In the genomic region with DNA sequence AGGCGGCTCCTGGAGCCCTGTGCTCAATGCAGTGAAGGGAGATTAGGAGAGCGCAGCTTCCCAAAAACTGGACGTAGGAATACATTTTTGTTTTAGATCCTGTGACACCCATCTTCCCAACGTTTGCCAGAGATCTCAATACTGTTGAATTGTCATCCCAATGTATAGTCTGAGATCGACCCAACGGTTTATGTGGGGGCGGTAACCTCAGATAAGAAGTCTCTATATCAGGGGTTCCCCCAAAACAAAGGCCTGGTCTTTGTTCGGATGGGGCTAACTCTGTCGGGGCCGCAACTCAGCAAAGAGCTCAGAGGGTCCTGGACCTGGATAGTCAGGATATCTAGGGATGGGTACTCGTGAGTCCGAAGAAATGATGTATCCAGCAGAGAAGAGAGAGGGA, we compare ENCODE assay signal across 51 mouse cellular contexts. TPM values are rescaled to one million over a fixed set of nuclear protein-coding genes. Genes with fewer than 3 reads are reported as not detected.
"Had no signal": no experiment of that assay in that cellular context is flagged by ENCODE, and none has a peak within 500 bp of the region (broad histone marks: within the 10 kb centered on the region; RNA-seq: fewer than 3 reads in every experiment).

No protein-coding gene starts in this region.

- H3K4me3 ChIP-seq: heart, embryonic 10.5 days; heart, embryonic 12.5 days; heart, embryonic 15.5 days; hindbrain, embryonic 10.5 days; hindbrain, embryonic 13.5 days; hindbrain, embryonic 15.5 days; intestine, embryonic 15.5 days; kidney, embryonic 15.5 days; layer of hippocampus, adult 2 months; left cerebral cortex, adult 2 months had no signal

- H3K4me2 ChIP-seq: heart, embryonic 11.5 days; heart, embryonic 12.5 days; heart, embryonic 13.5 days; heart, embryonic 15.5 days; hindbrain, embryonic 13.5 days; hindbrain, embryonic 14.5 days; hindbrain, embryonic 15.5 days; intestine, embryonic 15.5 days; kidney, embryonic 15.5 days had no signal

- H3K27ac ChIP-seq: heart, embryonic 10.5 days; heart, embryonic 13.5 days; heart, embryonic 15.5 days; hindbrain, embryonic 10.5 days; hindbrain, embryonic 13.5 days; hindbrain, embryonic 14.5 days; hindbrain, embryonic 15.5 days; hindbrain, postnatal 0 days; intestine, embryonic 15.5 days; kidney, embryonic 15.5 days; kidney, postnatal 0 days; layer of hippocampus, adult 2 months; left cerebral cortex, adult 2 months had no signal

- DNase-seq: heart, postnatal 10 days; heart, postnatal 14 days; heart, postnatal 36 days; heart, postnatal 4 days; kidney, adult 11 months; kidney, adult 18-20 months; kidney, adult 2 months; kidney, adult 8-10 months; kidney, adult 9 months; kidney, postnatal 10 days; kidney, postnatal 14 days; kidney, postnatal 25 days; kidney, postnatal 36 days; kidney, postnatal 4 days; layer of hippocampus, adult 9-11 months; layer of hippocampus, postnatal 36 days had no signal

- H3K4me1 ChIP-seq: heart, embryonic 12.5 days; hindbrain, embryonic 10.5 days; hindbrain, embryonic 13.5 days; hindbrain, embryonic 15.5 days; intestine, embryonic 15.5 days had no signal

- H3K9me3 ChIP-seq: heart, embryonic 10.5 days; heart, embryonic 12.5 days; heart, embryonic 13.5 days; heart, embryonic 15.5 days; hindbrain, embryonic 10.5 days; hindbrain, embryonic 13.5 days; hindbrain, embryonic 15.5 days; intestine, embryonic 15.5 days; kidney, embryonic 15.5 days had no signal

- ATAC-seq: hindbrain, postnatal 0 days; inflammation-experienced regulatory T-cells, adult 6 months; intestine, embryonic 15.5 days; intestine, embryonic 16.5 days; intestine, postnatal 0 days had no signal

- H3K9ac ChIP-seq: heart, embryonic 12.5 days; heart, embryonic 13.5 days; heart, embryonic 15.5 days; hindbrain, embryonic 13.5 days; hindbrain, embryonic 14.5 days; hindbrain, embryonic 15.5 days; intestine, embryonic 15.5 days; kidney, embryonic 15.5 days had no signal

- H3K36me3 ChIP-seq: heart, embryonic 10.5 days; heart, embryonic 12.5 days; heart, embryonic 13.5 days; heart, embryonic 15.5 days; hindbrain, embryonic 10.5 days; hindbrain, embryonic 13.5 days; hindbrain, embryonic 15.5 days; intestine, embryonic 15.5 days; kidney, embryonic 15.5 days had no signal

RNA-seq across cellular contexts. Expression of gene Cd207, which starts 15.3 kb away (rescaled TPM):
- total RNA-seq: hematopoietic stem cell, adult 5-6 weeks; hindbrain, postnatal 0 days; layer of hippocampus, adult 18-20 months; layer of hippocampus, adult 2 months; layer of hippocampus, adult 8-10 months; layer of hippocampus, postnatal 10 days; layer of hippocampus, postnatal 14 days; layer of hippocampus, postnatal 25 days; layer of hippocampus, postnatal 36 days; left cerebral cortex, adult 18-20 months; left cerebral cortex, adult 2 months had no signal
- polyA plus RNA-seq: heart, embryonic 10.5 days; heart, embryonic 11.5 days; heart, embryonic 12.5 days; hindbrain, embryonic 10.5 days; hindbrain, embryonic 13.5 days; hindbrain, embryonic 14.5 days; hindbrain, embryonic 15.5 days; hindbrain, embryonic 16.5 days; hindbrain, postnatal 0 days; inflammation-experienced regulatory T-cells, adult 6 months; intestine, embryonic 14.5 days; intestine, embryonic 15.5 days; intestine, embryonic 16.5 days; intestine, postnatal 0 days; kidney, embryonic 14.5 days; kidney, embryonic 15.5 days; kidney, embryonic 16.5 days; kidney, postnatal 0 days; large intestine, adult 2 months had no signal

RNA-seq across cellular contexts. Expression of gene Vax2, which starts 18.1 kb away (rescaled TPM):
- total RNA-seq: heart, postnatal 10 days; heart, postnatal 14 days; heart, postnatal 25 days; heart, postnatal 36 days; heart, postnatal 4 days; hematopoietic stem cell, adult 5-6 weeks; hindbrain, postnatal 0 days; layer of hippocampus, adult 18-20 months; layer of hippocampus, adult 2 months; layer of hippocampus, adult 8-10 months; layer of hippocampus, postnatal 10 days; layer of hippocampus, postnatal 14 days; layer of hippocampus, postnatal 25 days; layer of hippocampus, postnatal 36 days; left cerebral cortex, adult 18-20 months; left cerebral cortex, adult 2 months; left cerebral cortex, adult 8-10 months had no signal
- polyA plus RNA-seq: heart, embryonic 10.5 days; heart, embryonic 11.5 days; heart, embryonic 13.5 days; heart, embryonic 14.5 days; heart, embryonic 15.5 days; heart, embryonic 16.5 days; heart, postnatal 0 days; hindbrain, embryonic 13.5 days; hindbrain, embryonic 14.5 days; hindbrain, embryonic 15.5 days; hindbrain, embryonic 16.5 days; hindbrain, postnatal 0 days; intestine, embryonic 14.5 days; intestine, embryonic 15.5 days; intestine, embryonic 16.5 days; intestine, postnatal 0 days; kidney, adult 2 months; kidney, embryonic 14.5 days; kidney, embryonic 15.5 days; kidney, embryonic 16.5 days; kidney, postnatal 0 days; large intestine, adult 2 months had no signal

RNA-seq across cellular contexts. Expression of gene Clec4f, which starts 37.0 kb away (rescaled TPM):
- total RNA-seq: heart, postnatal 10 days; heart, postnatal 14 days; heart, postnatal 25 days; heart, postnatal 36 days; heart, postnatal 4 days; hematopoietic stem cell, adult 5-6 weeks; layer of hippocampus, adult 18-20 months; layer of hippocampus, adult 2 months; layer of hippocampus, adult 8-10 months; layer of hippocampus, postnatal 10 days; layer of hippocampus, postnatal 14 days; layer of hippocampus, postnatal 25 days; layer of hippocampus, postnatal 36 days; left cerebral cortex, adult 18-20 months; left cerebral cortex, adult 2 months; left cerebral cortex, adult 8-10 months had no signal
- polyA plus RNA-seq: heart, embryonic 10.5 days; hindbrain, embryonic 10.5 days; hindbrain, embryonic 13.5 days; hindbrain, embryonic 14.5 days; hindbrain, embryonic 15.5 days; hindbrain, embryonic 16.5 days; hindbrain, postnatal 0 days; inflammation-experienced regulatory T-cells, adult 6 months; intestine, embryonic 14.5 days; kidney, adult 2 months; kidney, embryonic 14.5 days; kidney, postnatal 0 days; large intestine, adult 2 months had no signal

RNA-seq across cellular contexts. Expression of gene Atp6v1b1, which starts 49.8 kb away (rescaled TPM):
- total RNA-seq: heart, postnatal 10 days; heart, postnatal 25 days; heart, postnatal 36 days; heart, postnatal 4 days; hematopoietic stem cell, adult 5-6 weeks; hindbrain, postnatal 0 days; left cerebral cortex, adult 8-10 months had no signal
- polyA plus RNA-seq: heart, embryonic 10.5 days; heart, embryonic 11.5 days; heart, embryonic 12.5 days; heart, embryonic 13.5 days; heart, embryonic 14.5 days; heart, embryonic 15.5 days; heart, postnatal 0 days; hindbrain, embryonic 10.5 days; hindbrain, embryonic 13.5 days; hindbrain, embryonic 14.5 days; hindbrain, embryonic 15.5 days; hindbrain, embryonic 16.5 days; hindbrain, postnatal 0 days; inflammation-experienced regulatory T-cells, adult 6 months; intestine, embryonic 14.5 days; intestine, embryonic 16.5 days; intestine, postnatal 0 days; large intestine, adult 2 months had no signal
